Mouse (Mus musculus) cerebellum, adult 11 months (tissue): ENCODE data around the gene Dab2.

Experiments
- DNase-seq: peaks from one replicate; pipeline ENCODE4 v3.0.0; 2022

Gene Dab2

DNA sequence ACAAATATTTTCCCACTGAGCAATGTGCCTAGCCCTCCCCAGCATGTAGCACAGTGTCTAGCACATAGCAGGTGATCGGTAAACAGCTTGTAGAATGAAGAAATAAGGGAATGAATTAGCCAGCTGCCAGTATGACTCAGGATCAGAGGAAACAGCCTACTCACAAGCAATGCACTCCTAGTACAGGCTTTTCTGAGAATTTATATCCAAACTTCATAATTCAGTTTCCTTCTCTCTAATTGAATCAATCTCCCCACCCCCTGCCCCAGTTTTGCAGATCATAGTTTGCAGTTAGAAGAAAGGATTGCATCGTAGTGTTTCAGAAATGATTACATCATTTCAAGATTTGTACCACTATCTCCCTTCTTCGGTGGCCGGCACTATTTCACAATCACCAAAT, 26.4 kb downstream of the Dab2 start:
- DNase-seq = no peak

GRCm38 (mm10) chr15:6331380-6331779, 31.8 kb downstream of the Dab2 start:
- DNase-seq = no peak

DNA sequence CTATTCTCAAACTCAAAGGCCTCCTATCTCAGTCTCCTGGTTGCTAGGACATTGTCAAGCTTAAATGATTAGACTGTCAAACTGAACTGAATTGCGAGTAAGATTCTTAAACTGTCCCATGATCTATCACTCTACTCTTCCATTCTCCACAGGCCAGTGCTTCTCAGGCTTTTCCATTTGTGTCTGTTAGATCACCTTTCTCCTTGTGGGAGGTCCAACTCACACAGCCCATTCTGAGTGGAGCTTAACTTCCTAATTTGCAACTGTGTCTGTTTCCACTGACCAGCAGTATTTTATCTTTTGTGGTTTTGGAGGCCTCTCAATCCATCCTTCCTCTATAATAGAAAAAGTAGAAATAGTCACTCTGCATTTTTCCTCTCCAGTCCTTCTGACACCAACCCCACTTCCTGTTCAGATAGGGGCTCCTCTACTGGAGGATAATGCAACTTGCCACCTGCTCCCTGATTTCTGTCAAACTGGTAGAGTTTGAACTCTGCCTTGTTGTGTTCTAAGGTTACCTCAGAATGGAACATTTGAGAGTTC, 35.1 kb downstream of the Dab2 start:
- DNase-seq = no peak

GRCm38 (mm10) chr15:6339767-6340166, 40.2 kb downstream of the Dab2 start:
- DNase-seq = no peak

DNA sequence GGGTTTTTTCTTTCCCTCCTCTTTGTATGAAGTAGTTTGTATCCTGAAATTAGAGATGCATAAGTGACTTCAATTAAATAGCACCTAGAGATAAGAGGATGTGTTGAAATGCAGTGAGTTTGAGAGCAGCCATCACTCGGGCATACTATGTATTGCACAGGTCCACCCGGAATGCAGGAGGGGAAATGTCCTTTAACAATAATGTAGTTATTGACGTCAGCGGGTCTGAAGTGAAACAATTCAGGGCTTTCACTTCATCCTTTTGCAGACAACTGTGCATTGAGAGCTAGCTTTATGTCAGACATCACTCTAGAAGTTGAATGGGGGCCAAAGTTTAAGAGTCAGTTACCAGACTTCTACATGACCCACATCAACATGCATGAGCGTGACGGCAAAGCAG, 40.8 kb downstream of the Dab2 start:
- DNase-seq = no peak

- DNase-seq = no peak
Measured at GRCm38 (mm10) chr15:6341427-6341826, 41.8 kb downstream of the Dab2 start.

DNA sequence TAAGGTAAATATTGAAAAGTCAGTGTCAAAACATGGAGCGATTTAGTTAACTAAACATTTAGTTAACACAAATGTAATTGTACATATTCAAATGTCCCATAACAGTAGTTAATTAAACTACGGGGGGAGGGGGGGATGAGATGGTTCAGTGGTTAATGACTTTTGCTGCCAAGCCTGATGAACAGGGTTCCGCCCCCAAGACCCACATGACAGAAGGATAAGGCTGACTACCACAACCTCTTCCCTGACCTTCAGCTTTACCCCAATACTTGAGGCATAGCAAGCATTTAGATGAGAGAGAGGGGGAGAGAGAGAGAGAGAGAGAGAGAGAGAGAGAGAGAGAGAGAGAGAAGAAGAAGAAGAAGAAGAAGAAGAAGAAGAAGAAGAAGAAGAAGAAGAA, 54.3 kb downstream of the Dab2 start:
- DNase-seq = no peak

- no peak for DNase-seq
Measured at GRCm38 (mm10) chr15:6359859-6360258, 60.3 kb downstream of the Dab2 start.

DNA sequence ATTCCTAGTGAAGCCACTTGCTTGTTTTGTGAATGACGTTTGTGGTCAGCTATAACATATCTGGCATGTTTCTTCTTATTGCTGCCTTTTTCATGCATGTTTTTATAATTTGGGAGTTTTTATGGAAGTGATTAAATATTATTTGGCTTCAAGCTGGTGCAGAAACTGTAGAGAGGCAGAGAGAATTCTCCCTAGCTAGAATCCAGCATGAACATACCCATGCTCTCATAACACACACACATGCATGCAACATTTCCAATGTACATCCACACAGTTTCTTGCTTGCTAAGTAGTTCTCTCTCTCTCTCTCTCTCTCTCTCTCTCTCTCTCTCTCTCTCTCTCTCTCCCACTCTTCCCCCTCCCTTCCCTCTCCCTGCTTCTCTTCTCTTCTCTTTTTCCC, 70.4 kb downstream of the Dab2 start:
- no peak for DNase-seq

- DNase-seq = no peak
Measured at GRCm38 (mm10) chr15:6371486-6371885, 71.9 kb downstream of the Dab2 start.

- no peak for DNase-seq
Measured at GRCm38 (mm10) chr15:6375016-6375415, 75.4 kb downstream of the Dab2 start.

- no peak for DNase-seq
Measured at GRCm38 (mm10) chr15:6376001-6376400, 76.4 kb downstream of the Dab2 start.

DNA sequence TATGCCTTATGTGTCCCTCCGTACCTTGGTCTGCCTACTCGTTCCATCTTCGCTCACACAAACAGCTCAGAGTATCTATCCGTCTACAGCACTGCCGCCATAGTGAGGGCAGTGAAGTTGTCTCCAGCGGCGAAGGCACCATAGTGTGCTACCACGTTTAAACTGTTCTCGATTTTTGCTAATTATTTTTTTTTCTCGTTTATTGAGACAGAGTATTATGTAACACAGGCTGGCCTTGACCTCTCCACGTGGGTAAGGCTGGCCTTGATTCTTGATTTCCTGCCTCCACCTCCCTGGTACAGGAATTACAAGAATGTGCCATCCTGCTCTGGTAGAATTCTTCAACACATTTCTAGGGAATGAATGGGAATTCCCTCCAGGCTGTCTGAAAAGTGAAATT, 77.2 kb downstream of the Dab2 start:
- no peak for DNase-seq

DNA sequence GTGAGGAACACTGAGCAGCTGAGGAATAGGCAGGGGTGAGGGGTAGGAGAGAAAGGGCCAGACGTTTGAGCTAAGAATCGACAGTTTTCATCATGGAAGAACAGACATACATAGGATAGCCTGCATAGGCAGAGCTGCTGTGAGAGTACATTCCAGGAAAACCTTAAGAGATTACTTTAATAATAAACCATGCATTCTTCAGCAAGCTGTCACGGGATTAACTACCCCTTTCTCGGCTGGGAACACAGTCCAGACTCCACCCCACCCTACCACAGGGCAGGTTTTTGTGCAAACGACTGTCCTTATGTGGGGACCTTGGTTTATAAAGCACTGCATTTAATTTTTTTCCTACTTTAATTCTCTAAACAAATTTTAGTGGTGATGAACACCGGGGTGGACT, 84.4 kb downstream of the Dab2 start:
- no peak for DNase-seq

GRCm38 (mm10) chr15:6385241-6385640, 85.7 kb downstream of the Dab2 start:
- no peak for DNase-seq

GRCm38 (mm10) chr15:6386159-6386951, 86.8 kb downstream of the Dab2 start:
- DNase-seq = peak; percentile 5

DNA sequence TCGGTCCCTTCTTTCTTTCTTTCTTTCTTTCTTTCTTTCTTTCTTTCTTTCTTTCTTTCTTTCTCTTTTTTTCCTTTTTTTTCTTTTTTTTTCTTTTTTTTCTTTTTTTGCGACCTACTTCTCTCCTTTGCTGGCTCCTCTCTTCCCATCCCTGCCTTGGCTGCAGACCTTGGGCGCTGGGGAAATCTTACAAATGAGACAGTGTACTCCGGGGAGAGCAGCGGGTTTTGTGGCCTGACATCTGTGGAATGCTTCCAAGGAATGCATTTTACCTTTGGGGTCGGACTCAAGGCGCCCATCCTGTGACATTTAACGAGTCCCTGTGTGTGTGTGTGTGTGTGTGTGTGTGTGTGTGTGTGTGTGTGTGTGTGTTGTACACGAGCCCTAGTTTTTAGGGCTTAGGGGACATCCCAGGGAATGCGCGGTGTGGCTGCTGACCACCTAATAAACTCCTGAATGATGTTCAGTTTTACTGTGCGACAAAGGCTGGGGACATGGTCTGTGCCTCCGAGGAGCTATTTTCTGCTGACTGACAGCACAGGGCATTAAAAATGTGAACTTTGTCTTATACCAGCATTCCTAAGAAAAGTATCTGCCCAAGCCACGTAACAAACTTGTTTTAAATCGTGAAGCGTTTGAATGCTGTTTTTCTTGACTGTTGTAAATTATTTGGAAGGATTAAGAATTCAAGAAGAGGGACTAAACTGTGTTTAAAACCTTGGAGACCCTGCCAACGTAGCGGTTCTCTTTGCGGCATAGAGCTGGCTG, 87.6 kb downstream of the Dab2 start:
- DNase-seq = no peak

- no peak for DNase-seq
Measured at GRCm38 (mm10) chr15:6387729-6388070, 88.1 kb downstream of the Dab2 start.

- no peak for DNase-seq
Measured at GRCm38 (mm10) chr15:6388146-6388545, 88.6 kb downstream of the Dab2 start.

GRCm38 (mm10) chr15:6388631-6389030, 89.0 kb downstream of the Dab2 start:
- no peak for DNase-seq

DNA sequence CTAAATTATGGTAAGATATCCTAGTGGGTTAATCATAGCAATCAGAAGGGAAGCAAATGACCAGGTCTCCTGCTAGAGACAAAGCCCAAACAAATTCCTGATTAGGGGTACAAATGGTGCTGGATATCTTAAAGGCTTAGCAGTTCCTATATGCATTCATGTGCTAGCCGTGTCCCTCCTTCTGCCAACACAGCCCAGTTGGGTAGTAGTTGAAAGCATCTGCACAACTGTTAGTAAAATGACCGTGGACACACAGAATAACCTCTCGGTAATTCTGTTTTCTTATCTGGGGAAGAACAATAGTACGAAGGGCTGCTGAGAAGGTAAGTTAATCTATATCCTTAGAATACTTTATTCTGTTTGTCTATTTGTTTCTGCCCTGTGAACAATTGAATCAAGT, 90.5 kb downstream of the Dab2 start:
- DNase-seq = no peak

DNA sequence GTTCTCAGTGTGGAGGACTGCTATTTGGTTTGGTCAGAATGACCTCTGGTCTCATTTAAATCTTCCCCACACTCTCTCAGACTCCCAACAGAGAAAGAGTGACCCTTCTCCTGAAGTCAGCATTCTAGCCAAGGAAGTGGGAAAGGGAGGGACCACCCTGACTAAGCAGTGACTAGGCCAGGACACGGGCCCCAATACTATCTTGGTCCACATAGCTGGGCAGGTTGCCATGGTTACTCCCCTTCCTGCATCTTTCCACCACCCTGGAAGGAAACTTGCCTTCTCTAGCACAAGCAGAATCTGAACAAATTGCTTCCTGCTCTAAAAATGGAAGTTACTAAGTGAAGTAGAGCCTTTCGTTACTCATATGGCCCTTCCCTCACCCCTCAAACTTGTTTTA, 91.1 kb downstream of the Dab2 start:
- DNase-seq = no peak

- DNase-seq = no peak
Measured at GRCm38 (mm10) chr15:6391886-6392285, 92.3 kb downstream of the Dab2 start.

- no peak for DNase-seq
Measured at GRCm38 (mm10) chr15:6393624-6394023, 94.0 kb downstream of the Dab2 start.
